Mouse (Mus musculus) adrenal gland (tissue): Measurements from ENCODE around the gene Pde10a.

Experiments used
- intact Hi-C: fragments of 180-260 bp; cut with DNase I; formaldehyde crosslinking; loops from one replicate; pipeline ENCODE4 v1.15.1; 2025

The Pde10a gene

DNA sequence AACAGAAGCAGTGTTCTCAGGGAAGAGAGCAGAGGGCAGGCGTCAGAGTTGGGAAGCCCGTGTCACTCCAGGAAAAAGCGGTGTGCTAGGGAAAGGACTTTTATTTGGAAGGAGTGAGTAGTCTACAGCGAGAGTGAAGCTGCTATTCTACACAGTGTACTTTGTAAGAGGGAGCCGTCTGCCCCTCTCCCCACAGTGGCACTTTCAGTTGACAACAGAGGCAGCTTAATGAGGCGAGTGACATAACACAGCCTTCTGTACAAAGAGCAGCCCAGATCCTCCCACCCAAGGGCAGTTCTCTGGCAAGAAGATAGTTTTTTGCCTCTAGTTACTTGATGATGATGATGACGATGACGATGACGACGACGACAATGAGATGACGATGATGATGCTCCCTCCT is 410.4 kb downstream of the Pde10a start:
- intact Hi-C loops = loop anchor here (2.0 to 10.0 kb wide), 3 partner anchors 133 to 321 kb away; no protein-coding TSS in a partner anchor

- intact Hi-C loops = loop anchor here (5.0 to 10.0 kb wide), 2 partner anchors 134 to 192 kb away; no protein-coding TSS in a partner anchor
Measured at GRCm38 (mm10) chr17:8936603-8937002, 411.4 kb downstream of the Pde10a start.

DNA sequence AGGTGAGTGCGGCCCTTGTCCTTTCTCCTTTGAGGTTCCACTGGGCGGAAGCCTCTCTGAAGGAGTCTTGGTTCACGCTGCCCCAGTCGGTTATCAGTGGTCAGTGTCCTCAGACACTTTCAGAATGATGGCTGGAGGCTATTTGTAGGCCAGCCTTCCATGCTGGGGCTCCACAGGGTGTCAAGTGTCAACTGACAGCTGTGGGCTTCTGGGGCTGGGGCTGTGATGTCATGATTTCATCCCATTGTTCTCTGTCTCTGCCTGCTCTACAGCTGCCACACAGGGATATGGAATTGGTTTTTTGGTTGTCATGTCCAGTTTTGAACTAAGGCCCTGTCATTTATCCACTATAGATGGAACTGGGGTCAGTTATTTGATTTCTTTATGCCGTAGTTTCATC is 426.4 kb downstream of the Pde10a start:
- intact Hi-C loops = no loop called here

DNA sequence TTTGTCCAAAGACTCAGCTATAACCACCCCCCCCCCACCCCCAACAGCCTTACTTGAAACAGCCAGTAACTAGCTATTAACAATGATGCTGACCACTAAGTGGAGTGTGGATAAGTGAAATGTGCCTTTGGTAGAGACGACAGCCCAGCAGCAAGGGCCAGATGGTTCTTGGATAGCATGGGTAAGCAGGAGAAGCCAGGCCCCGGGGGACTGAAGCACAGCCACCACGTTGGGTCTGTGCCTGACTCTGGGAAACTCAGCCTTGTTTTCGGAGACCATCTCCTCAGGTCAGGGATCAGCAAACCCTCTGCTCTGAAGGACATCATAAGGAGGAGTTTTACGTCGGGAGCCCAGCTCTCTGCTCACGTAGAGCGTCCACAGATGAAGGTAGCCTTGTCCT is 427.8 kb downstream of the Pde10a start:
- intact Hi-C loops = no loop called here

DNA sequence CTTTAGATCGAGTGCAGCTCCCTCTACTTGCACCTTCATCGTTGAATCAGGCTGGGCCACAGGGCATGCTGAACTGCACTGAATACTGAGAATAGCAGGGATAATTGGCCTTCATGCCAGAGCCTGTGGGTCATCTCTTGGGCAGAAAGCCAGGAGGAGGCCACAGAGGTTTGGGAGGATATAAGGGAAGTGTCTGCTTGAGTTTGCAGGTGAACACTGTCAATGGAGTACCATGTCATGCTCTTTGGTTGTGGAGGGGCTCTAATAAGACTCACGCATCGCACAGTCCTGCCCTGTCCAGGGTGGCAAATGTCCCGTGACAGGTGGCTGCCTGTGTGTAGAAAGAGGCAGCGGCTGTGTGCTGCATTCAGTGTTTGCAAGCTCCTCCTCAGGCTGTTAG is 433.0 kb downstream of the Pde10a start:
- intact Hi-C loops = no loop called here

DNA sequence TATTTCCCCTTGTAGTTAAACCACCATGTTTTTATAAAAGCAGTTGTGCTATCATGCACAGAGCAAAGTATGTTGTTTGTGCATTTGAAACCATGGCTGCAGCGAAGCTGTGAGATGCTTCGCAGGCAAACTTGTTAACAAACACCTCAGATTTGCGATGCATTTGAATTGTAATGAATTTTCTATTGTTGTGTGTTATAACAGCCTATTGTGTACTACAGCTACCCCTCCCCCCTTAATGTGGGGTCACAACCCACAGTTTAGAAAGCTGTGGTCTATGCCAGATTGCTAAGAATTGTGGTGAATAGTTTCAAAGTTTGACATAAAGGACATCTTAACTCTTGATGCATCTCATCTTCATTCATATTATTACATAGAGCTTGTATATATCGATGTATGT is 435.2 kb downstream of the Pde10a start:
- intact Hi-C loops = no loop called here

DNA sequence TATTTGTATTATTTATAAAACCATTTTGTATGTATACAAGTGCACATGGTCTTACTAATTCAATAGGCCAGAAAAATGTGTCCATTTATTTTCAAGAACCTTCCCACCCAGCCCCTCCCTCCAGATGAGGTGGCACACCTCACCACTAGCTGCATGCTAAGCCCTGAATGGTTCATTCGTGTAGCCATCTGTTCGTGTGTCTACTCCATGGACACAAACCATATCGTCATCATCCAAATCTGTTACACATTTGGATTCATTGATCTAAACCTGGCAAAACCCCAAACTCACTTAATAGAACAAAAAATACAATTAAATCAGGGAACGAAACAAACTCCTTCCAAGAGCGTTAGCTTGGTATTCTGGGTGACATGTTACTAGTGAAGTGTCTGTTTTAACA is 435.9 kb downstream of the Pde10a start:
- intact Hi-C loops = no loop called here

GRCm38 (mm10) chr17:8961644-8962043 is 436.5 kb downstream of the Pde10a start:
- intact Hi-C loops = no loop called here

GRCm38 (mm10) chr17:8965177-8965576 is 440.0 kb downstream of the Pde10a start:
- intact Hi-C loops = no loop called here

GRCm38 (mm10) chr17:8972152-8972854 is 447.1 kb downstream of the Pde10a start:
- intact Hi-C loops = no loop called here

DNA sequence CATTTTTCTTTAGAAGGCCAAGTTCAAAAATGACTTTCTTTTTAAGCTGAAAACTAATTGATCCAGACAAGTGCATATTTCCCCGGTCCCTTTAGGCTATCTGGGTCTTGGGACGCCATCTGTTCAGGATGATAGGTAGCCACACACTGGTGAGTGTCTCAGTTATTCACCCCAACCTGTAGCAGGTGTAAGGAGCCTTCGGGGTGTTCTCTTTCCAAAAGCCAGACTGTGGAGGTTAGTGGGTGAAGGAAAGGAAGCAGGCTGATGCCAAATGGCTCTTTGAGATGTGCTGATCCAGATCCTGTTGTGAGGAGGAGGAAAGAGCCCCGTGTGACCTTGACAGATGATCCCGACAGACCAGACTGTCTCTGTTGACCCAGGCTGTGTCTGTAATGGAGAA is 448.2 kb downstream of the Pde10a start:
- intact Hi-C loops = no loop called here

DNA sequence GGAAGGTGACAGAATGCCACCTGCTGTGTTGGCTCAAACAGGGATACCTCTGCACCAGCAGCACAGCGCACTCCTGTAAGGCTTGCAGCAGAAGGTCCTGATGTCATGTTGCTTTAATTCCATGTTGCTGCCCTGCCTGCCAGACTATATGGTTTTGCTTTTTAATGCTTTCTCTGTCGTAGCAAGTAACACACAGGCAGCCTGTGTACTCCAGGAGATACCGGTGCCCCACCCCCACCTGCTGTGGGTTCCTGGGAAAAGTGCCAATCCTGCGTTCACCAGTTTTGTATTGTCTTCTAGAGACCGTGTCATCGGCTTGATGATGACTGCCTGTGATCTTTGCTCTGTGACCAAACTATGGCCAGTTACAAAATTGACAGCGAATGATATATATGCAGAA is 449.3 kb downstream of the Pde10a start:
- intact Hi-C loops = no loop called here

- intact Hi-C loops = no loop called here
Measured at GRCm38 (mm10) chr17:8974823-8975397, 449.7 kb downstream of the Pde10a start.

DNA sequence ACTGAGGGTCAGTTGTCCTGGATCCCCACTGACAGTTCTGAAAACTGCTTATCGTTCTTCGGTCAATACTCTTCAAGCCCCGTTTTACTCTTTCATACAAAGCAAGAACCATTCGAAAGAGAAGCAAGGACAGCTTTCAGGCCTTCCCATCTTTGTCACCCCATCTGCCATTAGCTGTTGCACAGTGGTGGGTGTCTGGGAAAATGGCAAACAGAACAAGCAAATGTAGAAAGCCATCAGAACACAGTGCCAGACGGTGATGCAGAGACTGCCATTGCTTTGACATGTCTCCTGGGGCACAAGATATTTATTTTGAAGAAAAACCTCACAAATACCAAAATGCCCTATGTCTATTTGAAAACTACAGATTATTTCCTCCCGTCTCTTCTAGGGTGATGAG is 451.6 kb downstream of the Pde10a start:
- intact Hi-C loops = no loop called here

GRCm38 (mm10) chr17:8977271-8977670 is 452.1 kb downstream of the Pde10a start:
- intact Hi-C loops = no loop called here

- intact Hi-C loops = no loop called here
Measured at GRCm38 (mm10) chr17:8983576-8983975, 458.4 kb downstream of the Pde10a start.

DNA sequence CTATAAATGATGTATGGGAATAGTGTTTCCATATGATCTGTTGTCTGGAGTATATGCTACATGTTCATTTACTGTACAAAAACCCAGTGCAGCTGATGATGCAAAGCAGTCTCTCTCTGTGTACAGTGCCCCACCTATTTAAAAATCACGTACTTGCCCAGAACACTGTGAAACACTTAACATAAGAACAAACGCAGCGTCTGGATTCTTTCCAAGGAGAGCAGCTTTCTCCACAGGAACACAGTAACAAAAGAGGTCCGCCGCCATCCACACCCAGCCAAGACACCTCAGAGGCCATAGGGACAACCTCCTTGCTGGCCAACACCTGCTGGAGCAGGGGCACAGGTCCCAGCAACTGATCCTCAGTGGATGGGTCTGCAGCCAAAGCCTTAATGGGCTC is 460.5 kb downstream of the Pde10a start:
- intact Hi-C loops = no loop called here

DNA sequence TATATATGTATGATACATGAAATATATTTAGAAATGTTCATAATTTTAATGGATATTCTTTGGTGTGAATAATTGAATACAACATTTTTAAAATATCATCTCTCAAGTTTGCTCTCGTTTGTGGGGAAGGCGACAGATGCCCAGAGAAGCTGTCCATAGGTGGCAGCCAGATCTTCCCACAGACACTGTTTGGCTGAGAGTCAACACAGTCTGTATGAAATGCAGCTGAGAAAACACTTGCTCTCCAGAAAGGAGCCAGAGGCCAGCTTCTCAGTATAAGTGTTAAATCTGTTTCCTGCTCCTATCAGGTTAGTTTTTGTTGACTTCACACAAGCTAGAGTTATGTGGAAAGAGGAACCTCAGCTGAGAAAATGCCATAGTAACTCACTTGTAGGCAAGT is 461.4 kb downstream of the Pde10a start:
- intact Hi-C loops = no loop called here

DNA sequence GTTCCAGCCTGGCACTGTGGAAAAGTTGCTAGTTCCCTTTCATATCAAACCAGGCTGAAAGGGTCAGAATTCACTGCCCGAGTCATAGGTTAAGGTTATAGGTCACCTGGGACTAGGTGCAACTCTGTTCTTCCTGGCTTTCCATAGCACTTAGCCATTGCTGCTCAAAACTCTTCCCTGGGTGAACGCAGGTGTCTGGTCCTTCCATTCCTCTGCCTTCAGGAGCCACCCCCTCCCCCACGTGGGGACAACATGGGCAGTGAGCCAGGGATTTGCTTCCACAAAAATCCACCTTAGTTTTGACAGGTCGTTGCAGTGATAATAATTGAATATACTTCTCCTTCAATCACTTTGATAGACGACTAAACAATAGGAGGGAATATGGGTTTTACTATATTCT is 462.2 kb downstream of the Pde10a start:
- intact Hi-C loops = no loop called here

GRCm38 (mm10) chr17:8988119-8988807 is 463.1 kb downstream of the Pde10a start, which contains the start of gene 1700010I14Rik:
Gene 1700010I14Rik, plus strand, starts transcription at chr17:8988333.
- intact Hi-C loops = no loop called here

- intact Hi-C loops = no loop called here
Measured at GRCm38 (mm10) chr17:8991160-8991559, 466.0 kb downstream of the Pde10a start.

GRCm38 (mm10) chr17:8995344-8995743 is 470.2 kb downstream of the Pde10a start:
- intact Hi-C loops = no loop called here

DNA sequence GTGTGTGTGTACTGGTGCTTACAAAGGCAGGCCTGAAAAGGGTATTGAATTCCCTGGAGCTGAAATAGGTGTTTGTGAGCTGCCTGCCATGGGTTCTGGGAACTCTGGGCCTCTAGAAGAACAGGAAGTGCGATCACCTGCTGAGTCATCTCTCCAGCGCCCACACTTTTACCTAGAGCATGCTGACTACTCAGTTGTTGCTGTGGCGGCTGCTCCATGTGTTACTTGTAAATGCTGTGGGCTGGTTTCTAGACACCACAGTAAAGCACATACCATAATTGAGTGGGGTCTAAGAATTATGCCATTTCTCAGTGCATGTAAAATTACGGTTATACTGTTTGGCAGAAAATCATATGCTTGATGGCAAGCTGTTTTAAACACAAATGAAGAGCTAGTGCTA is 477.3 kb downstream of the Pde10a start:
- intact Hi-C loops = no loop called here
